Mouse (Mus musculus) CD8-positive naive resting alpha-beta T cell, adult 2 months (primary cell): ENCODE results near the gene Stx1a.
"Not testable (repeated sequence)": the region's sequence is repeated elsewhere in the genome, so short reads cannot be mapped to it uniquely, and the experiment has no call there.

Source experiments
- DNase-seq, 2 experiments: peaks; one replicate each; pipeline ENCODE4 v3.0.0; 2022; ENCODE audit warnings: low read depth in 2 of 2, low spot score in 2 of 2

Gene Stx1a

GRCm38 (mm10) chr5:135039541-135039940 is 16.3 kb downstream of the Stx1a start:
- DNase-seq: no peak

GRCm38 (mm10) chr5:135040059-135040458 is 16.8 kb downstream of the Stx1a start:
- no peak for DNase-seq

- DNase-seq: no peak
These were observed 17.5 kb downstream of the Stx1a start for GRCm38 (mm10) chr5:135040777-135041176.

- no peak for DNase-seq
These were observed 19.0 kb downstream of the Stx1a start for GRCm38 (mm10) chr5:135042105-135042788.

- no peak for DNase-seq
These were observed 21.3 kb downstream of the Stx1a start for GRCm38 (mm10) chr5:135044575-135044974.

- DNase-seq: no peak
These were observed 25.3 kb downstream of the Stx1a start for GRCm38 (mm10) chr5:135048539-135048938.

GRCm38 (mm10) chr5:135049268-135049667 is 26.0 kb downstream of the Stx1a start:
- not testable (repeated sequence) for DNase-seq

- DNase-seq: no peak
These were observed 30.1 kb downstream of the Stx1a start for GRCm38 (mm10) chr5:135053356-135053755.

GRCm38 (mm10) chr5:135063629-135064381 is 40.5 kb downstream of the Stx1a start, which contains the start of gene Dnajc30:
Dnajc30 (plus strand) TSS chr5:135064202.
- DNase-seq: peak; percentile 94 to 95

GRCm38 (mm10) chr5:135064382-135064766 is 41.1 kb downstream of the Stx1a start:
- DNase-seq: no peak

GRCm38 (mm10) chr5:135064909-135065446 is 41.7 kb downstream of the Stx1a start, which contains the start of gene Bud23:
Bud23 (minus strand) TSS chr5:135064959.
- DNase-seq: not testable (repeated sequence)

GRCm38 (mm10) chr5:135066008-135066407 is 42.7 kb downstream of the Stx1a start:
- DNase-seq: no peak

GRCm38 (mm10) chr5:135070448-135070847 is 47.2 kb downstream of the Stx1a start:
- no peak for DNase-seq

GRCm38 (mm10) chr5:135072061-135072460 is 48.8 kb downstream of the Stx1a start:
- no peak for DNase-seq

GRCm38 (mm10) chr5:135072720-135073119 is 49.4 kb downstream of the Stx1a start:
- no peak for DNase-seq

GRCm38 (mm10) chr5:135073349-135074150 is 50.3 kb downstream of the Stx1a start:
- DNase-seq: no peak

GRCm38 (mm10) chr5:135075655-135076054 is 52.4 kb downstream of the Stx1a start:
- DNase-seq: no peak

GRCm38 (mm10) chr5:135076368-135076767 is 53.1 kb downstream of the Stx1a start:
- DNase-seq: no peak

GRCm38 (mm10) chr5:135076931-135077505 is 53.7 kb downstream of the Stx1a start:
- DNase-seq: no peak

GRCm38 (mm10) chr5:135077564-135078481 is 54.5 kb downstream of the Stx1a start, which contains the start of gene Vps37d:
Vps37d (minus strand) TSS chr5:135078266.
- DNase-seq: peak; percentile 80 to 82
